Mouse (Mus musculus) myocyte (in vitro differentiated cells): ENCODE measurements around the gene Trib3. TPM values are rescaled to one million over a fixed set of nuclear protein-coding genes. Genes with fewer than 3 reads are reported as not detected.

Experiments
- H3K27me3 ChIP-seq: one replicate; pipeline ENCODE4 v1.6.1; 2011; ENCODE audit not compliant: control insufficient read depth, insufficient read depth, insufficient read length
- H3K36me3 ChIP-seq: one replicate; pipeline ENCODE4 v1.6.1; 2011; ENCODE audit not compliant: control insufficient read depth, insufficient read depth
- H3K4me2 ChIP-seq: one replicate; pipeline ENCODE4 v1.6.1; 2011; ENCODE audit warnings: low read depth, control low read depth
- H3K4me3 ChIP-seq: one replicate; pipeline ENCODE4 v1.5.1; 2011; ENCODE audit warnings: mild to moderate bottlenecking, control low read depth, moderate library complexity
- H3K79me2 ChIP-seq: one replicate; pipeline ENCODE4 v1.6.1; 2011; ENCODE audit not compliant: control insufficient read depth, insufficient read depth
- H3ac ChIP-seq: one replicate; pipeline ENCODE4 v1.6.1; 2011; ENCODE audit not compliant: control insufficient read depth, insufficient read length
- CEBPB ChIP-seq: IDR thresholded peaks from 2 replicates; pipeline ENCODE4 v1.6.1; 2011; ENCODE audit warnings: mild to moderate bottlenecking, moderate library complexity; ENCODE audit not compliant: poor library complexity, insufficient read depth, severe bottlenecking
- E2F4 ChIP-seq: IDR thresholded peaks from one replicate; pipeline ENCODE4 v1.6.1; 2011; ENCODE audit warnings: mild to moderate bottlenecking, control low read depth, moderate library complexity; ENCODE audit not compliant: insufficient read depth
- MAX ChIP-seq: IDR thresholded peaks from one replicate; pipeline ENCODE4 v1.6.1; 2011; ENCODE audit warnings: low read depth, mild to moderate bottlenecking, control low read depth
- MYOD1 ChIP-seq, 3 experiments: IDR thresholded peaks; one replicate each; pipeline ENCODE4 v1.6.1; 2011; ENCODE audit warnings: control low read depth in 2 of 3, low read depth in 2 of 3, mild to moderate bottlenecking in 2 of 3, moderate library complexity in 1 of 3; ENCODE audit not compliant: insufficient read length in 2 of 3, control insufficient read depth in 1 of 3
- MYOG ChIP-seq, 3 experiments: IDR thresholded peaks; one replicate each; pipeline ENCODE4 v1.6.1; 2011; ENCODE audit warnings: control low read depth in 2 of 3, low read depth in 2 of 3, mild to moderate bottlenecking in 2 of 3; ENCODE audit not compliant: insufficient read length in 2 of 3, control insufficient read depth in 1 of 3, insufficient read depth in 1 of 3
- POLR2A ChIP-seq: IDR thresholded peaks from one replicate; pipeline ENCODE4 v1.6.1; 2011; ENCODE audit warnings: low read depth, mild to moderate bottlenecking, control low read depth, moderate library complexity; ENCODE audit not compliant: insufficient read length
- POLR2AphosphoS2 ChIP-seq: IDR thresholded peaks from one replicate; pipeline ENCODE4 v1.6.1; 2011; ENCODE audit warnings: low read depth, control low read depth; ENCODE audit not compliant: insufficient read length
- REST ChIP-seq: IDR thresholded peaks from one replicate; pipeline ENCODE4 v1.6.1; 2011; ENCODE audit warnings: mild to moderate bottlenecking, control low read depth, moderate library complexity; ENCODE audit not compliant: insufficient read depth, insufficient read length
- SRF ChIP-seq: IDR thresholded peaks from one replicate; pipeline ENCODE4 v1.6.1; 2011; ENCODE audit warnings: low read depth; ENCODE audit not compliant: control insufficient read depth, insufficient read length
- TCF12 ChIP-seq: IDR thresholded peaks from one replicate; pipeline ENCODE4 v1.6.1; 2011; ENCODE audit warnings: mild to moderate bottlenecking, control low read depth; ENCODE audit not compliant: poor library complexity, insufficient read depth, severe bottlenecking
- TCF3 ChIP-seq: IDR thresholded peaks from one replicate; pipeline ENCODE4 v1.6.1; 2011; ENCODE audit warnings: low read depth, control low read depth; ENCODE audit not compliant: insufficient read length
- USF1 ChIP-seq: IDR thresholded peaks from one replicate; pipeline ENCODE4 v1.6.1; 2011; ENCODE audit warnings: low read depth, mild to moderate bottlenecking, control low read depth, moderate library complexity
- polyA plus RNA-seq: library from polyadenylated mRNA; unstranded; fragments of >200 nt; fragmentation: generic; extraction: Trizol; gene quantifications from one replicate; pipeline ENCODE4 v1.2.1, GENCODE M21; 2012; ENCODE audit warnings: missing spikeins

Trib3 gene
- polyA plus RNA-seq, 1 experiment, result 410 TPM

DNA sequence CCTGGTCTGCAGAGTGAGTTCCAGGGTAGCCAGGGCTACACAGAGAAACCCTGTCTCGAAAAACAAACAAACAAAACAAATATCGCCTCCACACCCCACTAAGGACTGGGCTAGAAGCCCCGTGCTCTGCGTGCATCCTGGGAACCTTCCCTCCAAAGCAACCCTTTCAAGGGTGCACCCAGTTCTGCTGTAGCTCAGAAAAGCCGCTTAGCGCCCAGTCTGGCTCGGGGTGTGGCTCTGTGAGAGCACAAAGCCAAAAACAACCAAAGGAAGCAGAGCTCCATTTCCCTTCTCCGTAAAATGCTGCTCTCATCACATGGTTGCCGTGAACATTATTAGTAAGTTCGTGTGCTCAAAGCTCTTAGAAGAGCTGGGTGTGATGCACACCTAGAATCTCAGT, 529 bp upstream of the Trib3 start:
- Histone ChIP-seq H3K4me3 (peak overlapping the region; percentile 84), H3ac (peak overlapping the region; percentile 6), H3K36me3 (peaks cover 34% of the 10 kb centered on the region), H3K27me3 (no peaks in the 10 kb centered on the region), H3K79me2 (peaks cover 38% of the 10 kb centered on the region), H3K4me2 (peak overlapping the region; percentile 84)
- TF ChIP-seq USF1 (no peak), POLR2AphosphoS2 (peak; percentile 34), E2F4 (no peak), TCF3 (no peak), MAX (no peak), SRF (no peak), MYOD1 (IDR thresholded peaks at IDR 0.05; ENCODE audit: control insufficient read depth in 1 of 3, insufficient read length in 2 of 3, low read depth in 2 of 3) (no peak), TCF12 (no peak), POLR2A (peak; percentile 56), MYOG (IDR thresholded peaks at IDR 0.05; ENCODE audit: control insufficient read depth in 1 of 3, insufficient read depth in 1 of 3, insufficient read length in 2 of 3, low read depth in 2 of 3) (no peak), REST (no peak), CEBPB (no peak)

DNA sequence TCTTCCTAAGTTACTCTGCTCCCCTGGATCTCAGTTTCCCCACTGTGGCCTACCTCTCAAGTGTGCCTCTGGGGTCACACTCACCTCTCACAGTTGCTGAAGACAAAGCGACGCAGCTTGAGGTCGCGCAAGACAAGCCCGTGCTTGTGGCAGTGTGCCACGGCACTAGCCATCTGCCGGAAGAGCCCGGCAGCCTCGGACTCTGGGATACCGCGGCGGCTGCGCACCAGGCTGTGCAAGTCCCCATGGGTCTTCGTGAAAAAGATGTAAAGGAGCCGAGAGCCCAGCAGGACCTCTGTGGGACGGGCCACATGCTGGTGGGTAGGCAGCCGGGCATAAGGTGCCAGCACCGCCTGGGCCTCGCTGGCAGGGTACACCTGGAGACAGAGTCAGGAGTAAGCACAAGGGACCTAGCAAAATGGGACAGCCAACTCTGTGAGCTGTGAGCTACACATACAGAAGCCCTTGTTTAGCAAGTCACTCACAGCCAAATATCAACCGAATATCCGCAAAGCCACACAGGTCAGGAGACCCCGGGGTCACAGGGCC, 4.1 kb downstream of the Trib3 start:
- no peak for TF ChIP-seq USF1
- no peak for TF ChIP-seq MYOD1 (IDR thresholded peaks at IDR 0.05; ENCODE audit: control insufficient read depth in 1 of 3, insufficient read length in 2 of 3, low read depth in 2 of 3)
- TF ChIP-seq REST, result no peak
- TF ChIP-seq TCF12, result no peak
- TF ChIP-seq TCF3, result no peak
- TF ChIP-seq E2F4, result no peak
- TF ChIP-seq POLR2A, result peak; percentile 57
- no peak for TF ChIP-seq SRF
- peak; percentile 63 for TF ChIP-seq POLR2AphosphoS2
- no peak overlapping the region for H3ac ChIP-seq
- H3K27me3 ChIP-seq, result no peaks in the 10 kb centered on the region

DNA sequence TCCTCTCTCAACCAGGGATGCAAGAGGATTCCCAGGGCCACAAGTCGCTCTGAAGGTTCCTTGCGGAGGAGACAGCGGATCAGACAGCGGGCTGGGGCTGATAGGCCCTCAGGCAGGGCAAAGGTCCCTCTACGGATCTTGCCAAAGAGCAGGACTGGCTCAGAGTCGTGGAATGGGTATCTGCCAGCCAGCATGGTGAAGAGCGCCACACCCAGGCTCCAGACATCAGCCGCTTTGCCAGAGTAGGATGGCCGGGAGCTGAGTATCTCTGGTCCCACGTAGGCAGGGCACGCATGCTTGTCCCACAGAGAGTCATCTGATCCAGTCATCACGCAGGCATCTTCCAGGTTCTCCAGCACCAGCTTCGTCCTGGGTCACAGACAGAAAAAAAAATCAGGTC, 5.5 kb downstream of the Trib3 start:
- peaks cover 60% of the 10 kb centered on the region for H3K36me3 ChIP-seq
- no peaks in the 10 kb centered on the region for H3K27me3 ChIP-seq
- H3K4me2 ChIP-seq, result peak overlapping the region; percentile 32
- no peak for TF ChIP-seq MAX
- no peak for TF ChIP-seq TCF12
- TF ChIP-seq CEBPB, result no peak
- no peak for TF ChIP-seq TCF3
- TF ChIP-seq E2F4, result no peak
- no peak for TF ChIP-seq SRF
- TF ChIP-seq REST, result no peak
- TF ChIP-seq POLR2A, result peak; percentile 60
- TF ChIP-seq POLR2AphosphoS2, result peak; percentile 59
- no peak for TF ChIP-seq MYOG (IDR thresholded peaks at IDR 0.05; ENCODE audit: control insufficient read depth in 1 of 3, insufficient read depth in 1 of 3, insufficient read length in 2 of 3, low read depth in 2 of 3)
- TF ChIP-seq USF1, result no peak
- TF ChIP-seq MYOD1 (IDR thresholded peaks at IDR 0.05; ENCODE audit: control insufficient read depth in 1 of 3, insufficient read length in 2 of 3, low read depth in 2 of 3), result no peak
- no peak overlapping the region for H3ac ChIP-seq
- H3K79me2 ChIP-seq, result peaks cover 51% of the 10 kb centered on the region
- no peak overlapping the region for H3K4me3 ChIP-seq

More for the DNA sequence above, 4.1 kb downstream of the Trib3 start:
- peaks cover 51% of the 10 kb centered on the region for H3K79me2 ChIP-seq
- H3K36me3 ChIP-seq, result peaks cover 60% of the 10 kb centered on the region
- peak overlapping the region; percentile 84 for H3K4me2 ChIP-seq
- H3K4me3 ChIP-seq, result peak overlapping the region; percentile 84

DNA sequence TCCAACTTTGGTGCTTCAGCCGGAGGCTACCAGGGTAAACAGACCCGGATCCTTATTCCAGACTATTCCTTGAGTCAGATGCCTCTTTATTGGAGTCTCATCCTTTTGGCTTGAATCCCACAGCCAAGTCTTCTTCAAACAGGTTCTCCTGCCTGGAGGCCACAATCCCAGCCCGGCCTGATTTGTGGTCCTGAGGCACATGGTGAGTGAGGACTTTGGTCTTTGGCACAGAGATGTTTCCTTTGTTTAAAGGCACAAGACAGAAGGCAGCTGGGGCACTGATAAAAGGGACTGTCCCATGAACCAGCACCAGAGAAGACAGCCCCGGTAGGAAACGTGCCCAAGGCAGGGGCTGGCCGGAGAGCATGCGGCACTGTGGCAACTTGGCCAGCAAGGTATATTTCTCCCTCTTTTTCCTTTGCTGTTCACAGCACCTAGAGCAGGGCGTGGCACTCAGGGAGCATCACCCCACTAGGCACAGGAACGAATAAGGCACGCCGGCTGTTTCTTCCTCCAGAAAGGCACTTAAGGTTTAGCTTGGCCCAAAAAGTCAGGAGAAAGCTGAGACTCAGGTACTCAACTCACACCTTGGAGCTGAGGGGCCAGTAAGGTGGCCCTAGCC, 6.1 kb downstream of the Trib3 start:
- Histone ChIP-seq H3K27me3 (no peaks in the 10 kb centered on the region), H3K36me3 (peaks cover 59% of the 10 kb centered on the region), H3K4me3 (no peak overlapping the region), H3K79me2 (peaks cover 46% of the 10 kb centered on the region), H3ac (no peak overlapping the region), H3K4me2 (peak overlapping the region; percentile 28)
- TF ChIP-seq SRF (no peak), CEBPB (no peak), POLR2AphosphoS2 (peak; percentile 60), POLR2A (peak; percentile 22)

DNA sequence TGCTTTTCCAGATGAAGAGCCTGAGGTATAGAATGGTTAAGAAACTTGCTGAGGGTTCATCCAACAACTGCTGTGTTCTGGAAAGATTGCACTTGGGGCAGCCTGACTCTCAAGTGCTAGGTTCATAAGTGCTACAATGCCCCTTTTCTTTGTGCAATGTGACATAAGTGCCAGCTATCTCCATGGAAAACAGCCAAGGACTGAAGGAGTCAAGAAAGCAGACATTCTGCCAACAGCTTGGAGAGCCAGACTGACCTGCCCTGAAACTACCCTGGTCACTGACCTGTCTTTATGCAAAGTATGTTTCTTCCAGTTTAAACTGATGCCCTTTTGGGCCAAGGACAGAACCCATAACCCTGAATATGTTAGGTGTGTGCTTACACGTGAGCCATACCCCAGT, 7.0 kb downstream of the Trib3 start:
- Histone ChIP-seq H3ac (no peak overlapping the region), H3K36me3 (peaks cover 51% of the 10 kb centered on the region), H3K4me2 (peak overlapping the region; percentile 28), H3K27me3 (no peaks in the 10 kb centered on the region), H3K4me3 (no peak overlapping the region), H3K79me2 (peaks cover 39% of the 10 kb centered on the region)
- TF ChIP-seq USF1 (no peak), MAX (no peak), POLR2AphosphoS2 (peak; percentile 86), CEBPB (no peak), POLR2A (peak; percentile 24)
